Mouse (Mus musculus): ENCODE results near the gene Stard13. TPM values are rescaled to one million over a fixed set of nuclear protein-coding genes. Genes with fewer than 3 reads are reported as not detected.

Gene Stard13
- polyA plus RNA-seq (2012; ENCODE audit: insufficient read depth, insufficient read length, missing spikeins) = 0.19 and 0.50 TPM in 2 replicates

DNA sequence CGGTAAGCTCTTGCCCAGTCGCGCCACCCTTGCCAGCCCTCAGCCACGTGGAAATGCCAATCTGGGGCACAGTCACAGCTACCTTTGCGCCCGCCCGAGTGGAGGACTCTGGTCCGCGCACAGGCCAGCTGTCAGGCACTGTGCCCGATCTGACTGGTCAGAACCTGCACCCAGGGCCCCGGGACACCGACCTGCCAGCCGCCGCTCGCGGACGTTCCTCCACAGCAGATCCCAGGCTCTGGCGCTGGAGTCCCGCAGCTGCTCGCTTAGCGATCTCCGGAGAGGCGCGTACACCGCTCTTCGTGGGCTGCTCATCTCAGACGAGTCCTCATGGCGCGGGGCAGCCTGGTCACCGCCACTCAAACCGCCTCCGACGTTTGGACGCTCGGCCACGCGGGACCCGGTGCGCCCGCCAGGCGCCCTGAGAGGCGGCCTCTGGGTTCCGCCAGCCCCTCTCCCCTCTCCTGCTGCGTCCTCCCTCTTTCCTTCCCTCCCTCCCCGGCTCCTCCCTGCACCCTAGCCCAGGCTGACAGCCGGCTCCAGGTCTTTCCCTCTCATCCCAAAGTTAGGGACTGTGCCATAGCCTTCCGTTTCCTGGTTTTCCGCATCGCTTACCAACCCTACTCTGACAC, at the start of gene Stard13:
Gene Stard13 (minus strand): TSS at position 437 of the 632 bp plus-strand sequence.
- H3K4me1 ChIP-seq (ENCODE audit: control insufficient read depth, insufficient read depth, low read length) = peaks cover 3% of the 10 kb centered on the region; the same call in 1 of the 2 replicates
- no peak for TF ChIP-seq POLR2A (IDR thresholded peaks at IDR 0.05; ENCODE audit: borderline replicate concordance, low read depth, low read length)
- no peak for TF ChIP-seq CTCF (IDR thresholded peaks at IDR 0.05; ENCODE audit: low read depth, low read length)
- H3K27ac ChIP-seq (ENCODE audit: insufficient read depth, low read depth, low read length) = no peak within 1 kb of the TSS
- peak within 1 kb of the TSS; percentile 64 for H3K4me3 ChIP-seq (ENCODE audit: insufficient read depth, low read length)

DNA sequence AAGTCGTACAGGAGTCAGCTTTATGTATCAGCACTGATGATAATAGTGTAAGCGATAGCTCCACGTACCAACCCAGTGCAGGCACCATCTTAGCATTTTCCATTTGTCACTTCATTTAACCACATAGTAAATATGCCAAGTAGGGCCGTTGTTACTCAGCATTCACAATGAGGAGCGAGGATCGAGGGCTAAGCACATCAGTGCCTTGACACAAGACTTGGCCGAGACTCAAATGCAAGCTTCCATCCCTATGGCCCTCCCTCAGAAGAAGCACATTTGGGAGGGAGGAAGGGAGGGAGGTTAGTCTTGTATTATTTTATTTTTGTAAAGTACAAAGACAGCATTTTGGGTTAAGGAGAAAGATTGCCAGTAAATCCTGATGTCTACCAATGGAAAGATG, 45.9 kb upstream of the Stard13 start:
- no peak for TF ChIP-seq POLR2A (IDR thresholded peaks at IDR 0.05; ENCODE audit: borderline replicate concordance, low read depth, low read length)
- no peak for TF ChIP-seq CTCF (IDR thresholded peaks at IDR 0.05; ENCODE audit: low read depth, low read length)
- no peak overlapping the region for H3K27ac ChIP-seq (ENCODE audit: insufficient read depth, low read depth, low read length)
- no peaks in the 10 kb centered on the region for H3K4me1 ChIP-seq (ENCODE audit: control insufficient read depth, insufficient read depth, low read length)
- no peak overlapping the region for H3K4me3 ChIP-seq (ENCODE audit: insufficient read depth, low read length)

DNA sequence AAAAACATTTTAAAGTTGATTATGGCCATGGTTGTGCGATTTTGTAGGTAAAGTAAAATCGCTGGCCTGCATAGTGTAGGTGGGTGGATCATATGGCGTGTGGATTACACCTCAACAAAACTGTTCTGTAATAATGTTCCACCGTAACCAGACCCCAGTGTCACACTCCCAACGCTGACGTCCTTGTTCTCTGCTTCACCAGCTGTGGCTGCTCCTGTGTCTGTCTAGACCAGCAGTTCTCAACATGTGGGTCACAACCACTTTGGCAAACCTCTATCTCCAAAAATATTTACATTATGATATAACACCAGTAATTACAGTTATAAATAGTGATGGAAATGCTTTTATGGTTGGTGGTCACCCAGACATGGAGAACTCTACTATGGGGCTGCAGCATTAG, 44.3 kb upstream of the Stard13 start:
- no peak overlapping the region for H3K27ac ChIP-seq (ENCODE audit: insufficient read depth, low read depth, low read length)
- H3K4me1 ChIP-seq (ENCODE audit: control insufficient read depth, insufficient read depth, low read length) = peaks cover 2% of the 10 kb centered on the region; the same call in 1 of the 2 replicates
- TF ChIP-seq POLR2A (IDR thresholded peaks at IDR 0.05; ENCODE audit: borderline replicate concordance, low read depth, low read length) (no peak), CTCF (IDR thresholded peaks at IDR 0.05; ENCODE audit: low read depth, low read length) (no peak)
- no peak overlapping the region for H3K4me3 ChIP-seq (ENCODE audit: insufficient read depth, low read length)

DNA sequence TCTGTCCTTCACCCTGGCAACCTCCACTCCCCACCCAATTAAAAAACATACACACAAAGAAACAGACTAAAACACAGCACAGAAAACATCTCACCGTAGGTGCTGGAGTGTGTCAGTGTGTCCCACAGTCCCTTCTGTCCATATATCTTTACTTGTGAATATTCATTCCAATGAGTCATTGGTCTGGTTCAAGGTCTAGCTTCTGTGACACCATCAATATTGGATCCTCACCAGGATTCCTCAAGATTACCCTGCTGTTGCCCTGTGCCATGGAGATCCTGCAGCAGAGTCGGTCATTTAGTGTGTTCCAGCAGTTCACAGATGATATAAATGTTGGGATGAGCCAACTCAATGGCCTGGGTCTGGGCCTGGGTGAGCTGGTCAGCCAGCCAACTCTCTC, 42.4 kb upstream of the Stard13 start:
- H3K4me1 ChIP-seq (ENCODE audit: control insufficient read depth, insufficient read depth, low read length) = peaks cover 2% of the 10 kb centered on the region; the same call in 1 of the 2 replicates
- TF ChIP-seq CTCF (IDR thresholded peaks at IDR 0.05; ENCODE audit: low read depth, low read length) = no peak
- H3K4me3 ChIP-seq (ENCODE audit: insufficient read depth, low read length) = no peak overlapping the region
- no peak overlapping the region for H3K27ac ChIP-seq (ENCODE audit: insufficient read depth, low read depth, low read length)

DNA sequence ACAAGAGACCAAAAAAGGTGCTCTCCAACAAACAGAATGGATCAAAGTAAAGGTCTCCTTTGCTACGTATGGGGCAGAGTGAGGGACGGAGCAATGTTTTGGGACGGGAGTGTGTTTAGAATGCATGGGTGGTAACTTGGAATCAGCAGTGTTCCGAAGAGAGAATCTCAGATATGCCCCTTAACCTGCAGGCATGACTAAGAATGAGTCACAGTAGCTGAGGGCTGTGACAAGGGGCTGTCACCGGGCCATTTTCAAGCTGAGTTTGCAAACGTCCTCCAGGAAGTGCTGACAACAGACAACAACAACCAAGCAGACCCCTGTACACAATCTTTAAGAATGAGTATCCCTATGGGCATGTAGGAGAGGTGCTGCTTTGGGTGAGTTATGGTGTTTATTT, 40.6 kb upstream of the Stard13 start:
- Histone ChIP-seq H3K4me3 (ENCODE audit: insufficient read depth, low read length) (no peak overlapping the region), H3K4me1 (ENCODE audit: control insufficient read depth, insufficient read depth, low read length) (peaks cover 2% of the 10 kb centered on the region; the same call in 1 of the 2 replicates)

DNA sequence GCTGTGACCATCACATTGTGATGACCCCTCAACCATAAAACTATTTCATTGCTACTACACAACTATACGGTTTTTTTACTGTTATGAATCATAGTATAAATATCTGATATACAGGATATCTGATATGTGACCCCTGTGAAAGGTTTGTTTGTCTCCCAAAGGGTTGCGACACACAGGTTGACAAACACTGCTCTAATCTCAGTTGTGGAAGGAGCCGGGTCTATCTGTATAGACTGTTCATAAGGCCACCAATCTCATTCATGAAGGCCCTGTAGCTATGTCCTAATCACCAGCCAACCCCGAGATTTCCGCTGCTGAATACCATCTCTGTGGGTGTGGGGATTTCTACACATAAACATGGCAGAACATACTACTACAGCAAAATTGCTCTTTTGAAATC, 37.2 kb upstream of the Stard13 start:
- Histone ChIP-seq H3K4me3 (ENCODE audit: insufficient read depth, low read length) (no peak overlapping the region), H3K4me1 (ENCODE audit: control insufficient read depth, insufficient read depth, low read length) (peaks cover 2% of the 10 kb centered on the region; the same call in 1 of the 2 replicates), H3K27ac (ENCODE audit: insufficient read depth, low read depth, low read length) (no peak overlapping the region)
- TF ChIP-seq CTCF (IDR thresholded peaks at IDR 0.05; ENCODE audit: low read depth, low read length) = no peak
- no peak for TF ChIP-seq POLR2A (IDR thresholded peaks at IDR 0.05; ENCODE audit: borderline replicate concordance, low read depth, low read length)

More for the DNA sequence above, 40.6 kb upstream of the Stard13 start:
- no peak for TF ChIP-seq POLR2A (IDR thresholded peaks at IDR 0.05; ENCODE audit: borderline replicate concordance, low read depth, low read length)
- no peak for TF ChIP-seq CTCF (IDR thresholded peaks at IDR 0.05; ENCODE audit: low read depth, low read length)
- H3K27ac ChIP-seq (ENCODE audit: insufficient read depth, low read depth, low read length) = no peak overlapping the region

DNA sequence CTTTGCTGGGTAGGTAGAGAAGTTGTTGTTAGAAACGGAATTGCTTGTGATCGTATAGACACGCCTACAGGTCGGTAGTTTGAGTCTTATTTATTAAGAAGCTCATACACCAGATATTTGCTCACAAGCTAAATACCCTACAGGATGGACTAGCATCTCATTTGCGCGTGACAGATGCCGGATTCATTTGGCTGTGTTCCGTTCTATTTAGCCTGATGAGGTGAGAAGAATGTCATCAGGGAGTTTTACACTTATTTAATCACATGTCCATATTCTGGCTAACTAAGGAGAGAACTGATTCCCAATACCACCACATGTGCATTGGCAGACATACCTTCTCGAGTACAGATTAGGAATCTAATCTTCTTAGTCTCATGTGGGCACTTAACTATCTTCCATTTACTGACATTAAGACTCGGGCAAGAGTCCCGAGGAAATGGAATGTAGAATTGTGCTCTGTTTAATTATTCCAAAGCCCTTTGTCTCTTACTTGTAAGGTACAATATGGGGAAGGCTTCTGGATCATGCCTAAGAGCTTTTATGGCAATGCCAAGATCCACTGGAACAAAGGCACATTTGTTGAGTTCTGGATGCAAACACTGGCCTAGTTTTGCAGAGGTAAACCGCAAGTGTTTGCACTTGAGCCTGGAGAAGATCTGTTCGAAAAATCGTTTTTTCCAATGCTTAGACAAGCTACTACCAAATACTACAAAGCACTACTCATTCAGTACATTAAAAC, 33.4 kb upstream of the Stard13 start:
- Histone ChIP-seq H3K4me1 (ENCODE audit: control insufficient read depth, insufficient read depth, low read length) (no peaks in the 10 kb centered on the region), H3K4me3 (ENCODE audit: insufficient read depth, low read length) (no peak overlapping the region), H3K27ac (ENCODE audit: insufficient read depth, low read depth, low read length) (no peak overlapping the region)
- TF ChIP-seq POLR2A (IDR thresholded peaks at IDR 0.05; ENCODE audit: borderline replicate concordance, low read depth, low read length) (no peak), CTCF (IDR thresholded peaks at IDR 0.05; ENCODE audit: low read depth, low read length) (no peak)

DNA sequence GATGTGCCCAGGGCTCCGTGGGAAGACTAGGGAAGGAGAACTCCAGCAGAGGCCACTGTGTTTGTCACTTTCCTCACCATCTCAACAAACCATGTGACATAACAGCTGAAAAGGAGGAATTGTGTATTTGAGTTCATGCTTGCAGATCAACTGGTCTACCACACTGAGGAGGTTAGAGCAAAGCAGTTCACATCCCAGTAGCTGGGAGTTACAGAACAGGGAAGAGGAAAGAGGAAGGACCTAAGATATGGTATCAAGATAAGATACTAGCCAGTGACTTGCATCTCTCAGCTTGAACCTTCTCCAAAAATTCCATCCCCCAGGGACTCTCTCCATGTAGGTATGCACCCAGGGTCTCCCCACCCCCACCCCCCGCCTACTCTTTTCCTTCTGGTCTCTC, 27.9 kb upstream of the Stard13 start:
- no peak overlapping the region for H3K4me3 ChIP-seq (ENCODE audit: insufficient read depth, low read length)
- H3K27ac ChIP-seq (ENCODE audit: insufficient read depth, low read depth, low read length) = no peak overlapping the region
- no peaks in the 10 kb centered on the region for H3K4me1 ChIP-seq (ENCODE audit: control insufficient read depth, insufficient read depth, low read length)
- no peak for TF ChIP-seq CTCF (IDR thresholded peaks at IDR 0.05; ENCODE audit: low read depth, low read length)
- no peak for TF ChIP-seq POLR2A (IDR thresholded peaks at IDR 0.05; ENCODE audit: borderline replicate concordance, low read depth, low read length)

DNA sequence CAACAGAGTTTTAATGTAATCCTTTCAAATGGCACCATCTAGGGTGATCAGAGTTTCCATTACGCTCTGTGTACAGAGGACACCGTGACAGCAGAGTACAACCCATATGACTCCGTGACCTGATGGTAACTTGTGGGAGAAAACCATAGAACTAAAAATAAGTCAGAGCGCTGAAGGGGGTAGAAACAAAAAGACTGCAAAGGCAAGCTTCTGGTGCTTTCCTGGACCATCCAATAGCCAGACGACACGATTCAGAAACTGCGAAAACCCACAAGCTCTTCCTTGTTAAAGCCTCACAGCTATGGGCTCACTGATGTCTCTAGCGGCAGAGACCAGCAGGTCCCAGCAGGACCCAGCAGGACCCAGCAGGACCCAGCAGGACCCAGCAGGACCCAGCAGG, 18.6 kb upstream of the Stard13 start:
- H3K27ac ChIP-seq (ENCODE audit: insufficient read depth, low read depth, low read length) = no peak overlapping the region
- H3K4me1 ChIP-seq (ENCODE audit: control insufficient read depth, insufficient read depth, low read length) = no peaks in the 10 kb centered on the region
- H3K4me3 ChIP-seq (ENCODE audit: insufficient read depth, low read length) = no peak overlapping the region
- TF ChIP-seq POLR2A (IDR thresholded peaks at IDR 0.05; ENCODE audit: borderline replicate concordance, low read depth, low read length) (no peak), CTCF (IDR thresholded peaks at IDR 0.05; ENCODE audit: low read depth, low read length) (no peak)

DNA sequence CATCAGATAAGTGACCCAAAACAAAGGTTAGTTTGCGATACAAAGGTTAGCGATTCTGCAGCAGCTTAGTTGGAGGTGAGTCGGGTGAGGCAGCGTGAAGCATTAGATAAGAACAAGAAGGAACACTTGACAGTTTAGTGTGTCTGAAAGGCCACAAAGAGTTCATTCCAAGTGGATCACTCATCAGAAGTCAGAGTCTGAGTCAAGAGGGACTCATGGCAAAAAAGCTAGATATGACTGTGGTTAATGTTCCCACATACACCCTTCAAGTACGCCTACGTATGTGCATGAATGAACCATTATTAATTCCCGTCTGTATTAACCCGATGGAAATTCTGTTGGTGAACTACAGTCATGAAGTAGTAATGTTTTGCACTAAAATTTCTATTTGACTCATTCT, 18.0 kb upstream of the Stard13 start:
- H3K27ac ChIP-seq (ENCODE audit: insufficient read depth, low read depth, low read length) = no peak overlapping the region
- no peak for TF ChIP-seq CTCF (IDR thresholded peaks at IDR 0.05; ENCODE audit: low read depth, low read length)
- TF ChIP-seq POLR2A (IDR thresholded peaks at IDR 0.05; ENCODE audit: borderline replicate concordance, low read depth, low read length) = no peak
- no peaks in the 10 kb centered on the region for H3K4me1 ChIP-seq (ENCODE audit: control insufficient read depth, insufficient read depth, low read length)
- no peak overlapping the region for H3K4me3 ChIP-seq (ENCODE audit: insufficient read depth, low read length)
